Mouse (Mus musculus) G1E (cell line): ENCODE results near the gene Nbas. TPM values are rescaled to one million over a fixed set of nuclear protein-coding genes. Genes with fewer than 3 reads are reported as not detected.

Experiments
- ATAC-seq: 2 replicates; pipeline ENCODE4 v1.8.0; 2016; ENCODE audit warnings: mild to moderate bottlenecking; ENCODE audit not compliant: insufficient number of reproducible peaks, poor library complexity, low FRiP score, severe bottlenecking; ENCODE audit errors: extremely low read depth
- DNase-seq: peaks from one replicate; pipeline ENCODE4 v3.0.0; 2012; ENCODE audit warnings: low spot score
- H3K27me3 ChIP-seq: 2 replicates; pipeline ENCODE4 v1.6.1; 2012; ENCODE audit warnings: mild to moderate bottlenecking, low read length, inconsistent platforms; ENCODE audit not compliant: insufficient read depth
- H3K36me3 ChIP-seq: replicated peaks from 2 replicates; pipeline ENCODE3; 2012; ENCODE audit warnings: mild to moderate bottlenecking, inconsistent platforms
- H3K4me1 ChIP-seq: 2 replicates; pipeline ENCODE4 v1.6.1; 2012; ENCODE audit warnings: low read depth, low read length, inconsistent platforms, mixed read lengths; ENCODE audit not compliant: insufficient read depth
- H3K4me3 ChIP-seq: 2 replicates; pipeline ENCODE4 v1.5.1; 2012; ENCODE audit warnings: low read depth, mild to moderate bottlenecking, inconsistent platforms, low read length, moderate library complexity, mixed read lengths
- H3K9me3 ChIP-seq: replicated peaks from 2 replicates; pipeline ENCODE4 v1.6.1; 2012; ENCODE audit warnings: inconsistent platforms
- CTCF ChIP-seq: IDR thresholded peaks from 2 replicates; pipeline ENCODE4 v1.5.1; 2012; ENCODE audit warnings: low read depth, low read length, inconsistent platforms, mixed read lengths
- GATA1 ChIP-seq: IDR thresholded peaks from 2 replicates; pipeline ENCODE4 v1.6.1; 2012; ENCODE audit warnings: borderline replicate concordance, low read length, inconsistent platforms, mixed read lengths
- GATA2 ChIP-seq: IDR thresholded peaks from 2 replicates; pipeline ENCODE4 v1.6.1; 2012; ENCODE audit warnings: low read depth, low read length, inconsistent platforms, borderline replicate concordance
- POLR2AphosphoS5 ChIP-seq: IDR thresholded peaks from 2 replicates; pipeline ENCODE4 v1.6.1; 2012; ENCODE audit warnings: low read depth, low read length, inconsistent platforms; ENCODE audit not compliant: insufficient replicate concordance
- TAL1 ChIP-seq: conservative IDR thresholded peaks from 2 replicates; pipeline ENCODE4 v1.6.1; 2012; ENCODE audit warnings: low read depth, low read length, inconsistent platforms, mixed read lengths
- polyA plus RNA-seq: library from polyadenylated mRNA; stranded (reverse); fragments of >175 nt; gene quantifications from 2 replicates; pipeline ENCODE4 v1.2.3, GENCODE M21; 2012
- total RNA-seq, 2 experiments: library from RNA; stranded (forward) in 1 of 2; stranded (reverse) in 1 of 2; fragments of 200-1000 nt in 1 of 2; fragments of >200 nt in 1 of 2; fragmentation: Nextera tagmentation in 1 of 2; gene quantifications; 2 replicates each; pipeline ENCODE4 v1.2.3; 2014 to 2017

Gene Nbas
- total and polyA plus RNA-seq, 3 experiments = 7.0 to 37.3 (median 19.6) TPM

DNA sequence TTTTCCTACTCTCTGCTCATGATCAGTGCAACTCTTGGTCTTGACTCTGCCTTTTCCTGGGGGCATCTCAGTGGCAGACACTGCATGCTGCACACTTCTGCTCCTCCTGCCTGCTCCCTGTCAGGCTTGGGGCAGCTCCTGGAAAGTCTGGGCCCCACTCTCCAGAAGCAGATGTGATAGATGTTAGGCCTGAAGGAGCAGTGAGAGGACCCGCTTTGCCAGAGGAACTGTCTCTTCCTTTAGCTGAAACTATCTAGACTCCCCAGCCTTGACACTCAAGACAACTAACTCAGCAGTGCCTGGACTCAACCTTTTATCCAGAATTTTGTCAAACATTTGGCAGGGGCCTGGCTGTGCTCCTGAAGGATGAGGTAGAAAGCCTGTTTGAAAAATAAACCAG, 311.9 kb downstream of the Nbas start:
- DNase-seq (no peak), ATAC-seq (no peak)
- Histone ChIP-seq H3K27me3 (no peaks in the 10 kb centered on the region), H3K4me3 (no peak overlapping the region), H3K36me3 (peaks cover 46% of the 10 kb centered on the region), H3K9me3 (0 out of 2 replicates have a peak, but pooled peaks cover 2% of the 10 kb centered on the region), H3K4me1 (peaks cover 15% of the 10 kb centered on the region)
- TF ChIP-seq POLR2AphosphoS5 = no peak
- no peak for TF ChIP-seq GATA1
- no peak for TF ChIP-seq TAL1
- TF ChIP-seq GATA2 = no peak
- no peak for TF ChIP-seq CTCF

- Histone ChIP-seq H3K27me3 (no peaks in the 10 kb centered on the region), H3K4me3 (no peak overlapping the region), H3K36me3 (peaks cover 41% of the 10 kb centered on the region), H3K9me3 (0 out of 2 replicates have a peak, but pooled peaks cover 2% of the 10 kb centered on the region), H3K4me1 (no peaks in the 10 kb centered on the region)
- no peak for TF ChIP-seq POLR2AphosphoS5
- TF ChIP-seq CTCF = no peak
- TF ChIP-seq TAL1 = no peak
- TF ChIP-seq GATA1 = no peak
- no peak for TF ChIP-seq GATA2
- ATAC-seq (no peak), DNase-seq (no peak)
These were observed 314.5 kb downstream of the Nbas start for GRCm38 (mm10) chr12:13583386-13583785.

- Histone ChIP-seq H3K4me1 (no peaks in the 10 kb centered on the region), H3K36me3 (peaks cover 32% of the 10 kb centered on the region), H3K27me3 (no peaks in the 10 kb centered on the region), H3K9me3 (no peaks in the 10 kb centered on the region), H3K4me3 (no peak overlapping the region)
- DNase-seq (no peak), ATAC-seq (no peak)
- TF ChIP-seq GATA1 (no peak), CTCF (no peak), GATA2 (no peak), TAL1 (no peak), POLR2AphosphoS5 (no peak)
These were observed 316.7 kb downstream of the Nbas start for GRCm38 (mm10) chr12:13585527-13586156.

GRCm38 (mm10) chr12:13587675-13588074, 318.7 kb downstream of the Nbas start:
- no peaks in the 10 kb centered on the region for H3K9me3 ChIP-seq
- ATAC-seq (no peak), DNase-seq (no peak)
- H3K4me3 ChIP-seq = no peak overlapping the region
- no peak for TF ChIP-seq GATA2
- TF ChIP-seq CTCF = no peak
- TF ChIP-seq POLR2AphosphoS5 = no peak
- no peak for TF ChIP-seq TAL1
- no peak for TF ChIP-seq GATA1
- H3K36me3 ChIP-seq = peaks cover 16% of the 10 kb centered on the region
- no peaks in the 10 kb centered on the region for H3K4me1 ChIP-seq
- no peaks in the 10 kb centered on the region for H3K27me3 ChIP-seq

DNA sequence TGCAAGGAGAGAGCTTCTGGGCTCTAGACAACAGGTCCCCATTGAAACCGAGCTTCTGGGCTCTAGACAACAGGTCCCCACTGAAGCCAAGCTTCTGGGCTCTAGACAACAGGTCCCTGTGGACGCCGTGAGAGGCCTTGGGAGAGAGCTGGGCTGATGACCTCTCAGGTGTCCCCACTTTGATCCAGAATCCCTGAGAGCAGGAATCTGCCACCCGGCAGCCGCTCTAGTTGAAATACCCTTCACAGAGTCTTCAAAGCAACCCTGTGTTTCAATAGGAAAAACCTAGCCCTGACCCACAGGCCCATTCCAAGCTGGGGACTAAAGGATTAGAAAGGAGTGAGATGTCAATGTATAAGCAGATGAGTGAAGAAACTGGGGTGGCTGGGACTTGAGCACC, 320.1 kb downstream of the Nbas start:
- H3K36me3 ChIP-seq = peaks cover 6% of the 10 kb centered on the region
- TF ChIP-seq CTCF (no peak), TAL1 (no peak), POLR2AphosphoS5 (no peak), GATA1 (no peak), GATA2 (no peak)
- no peaks in the 10 kb centered on the region for H3K4me1 ChIP-seq
- no peak overlapping the region for H3K4me3 ChIP-seq
- no peaks in the 10 kb centered on the region for H3K27me3 ChIP-seq
- DNase-seq (no peak), ATAC-seq (no peak)
- no peaks in the 10 kb centered on the region for H3K9me3 ChIP-seq

DNA sequence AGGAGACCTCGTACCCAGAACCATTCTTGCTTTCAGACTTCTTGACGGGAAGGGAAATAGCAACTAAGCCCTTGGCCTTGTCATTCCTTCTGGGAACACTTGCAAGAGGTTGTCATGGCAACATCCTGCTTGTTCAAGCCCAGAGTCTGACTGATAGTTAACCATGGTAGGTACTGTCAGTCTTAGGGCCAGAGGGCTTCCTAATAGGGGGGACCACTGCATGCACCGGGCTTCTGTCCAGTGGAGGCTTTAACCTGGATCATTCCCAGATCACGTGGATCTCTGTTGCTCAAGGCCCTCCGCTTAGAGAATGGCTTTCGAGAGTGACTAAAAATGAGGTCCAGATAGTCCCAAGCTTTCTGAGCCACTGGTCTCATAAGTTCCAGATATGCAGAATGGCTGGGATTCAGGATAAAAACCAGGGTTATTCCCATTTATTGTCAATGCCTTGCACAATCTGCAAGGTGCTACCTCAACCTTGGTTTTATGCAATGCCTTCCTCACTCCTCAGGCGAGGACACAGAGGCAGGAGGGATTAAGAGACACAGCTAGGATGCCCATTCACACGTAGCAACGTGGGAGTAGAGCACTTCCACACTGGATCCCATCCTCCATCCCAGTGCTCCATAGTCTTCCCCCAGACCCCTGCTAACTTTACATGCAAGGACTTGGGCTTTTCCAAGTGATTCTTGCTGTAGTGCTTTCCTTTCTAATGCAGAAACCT, 326.0 kb downstream of the Nbas start:
- DNase-seq (no peak), ATAC-seq (no peak)
- H3K27me3 ChIP-seq = no peaks in the 10 kb centered on the region
- no peaks in the 10 kb centered on the region for H3K9me3 ChIP-seq
- no peaks in the 10 kb centered on the region for H3K4me1 ChIP-seq
- TF ChIP-seq GATA1 (no peak), POLR2AphosphoS5 (no peak), GATA2 (no peak), CTCF (no peak), TAL1 (no peak)
- H3K4me3 ChIP-seq = no peak overlapping the region
- no peaks in the 10 kb centered on the region for H3K36me3 ChIP-seq
